Mouse (Mus musculus) MEL-GATA-1-ER (cell line): ENCODE data around the gene Dyrk1b.
A peak's percentile ranks its signal among the peaks of the same experiment; 100 is the strongest.
"Not testable (repeated sequence)": the region's sequence is repeated elsewhere in the genome, so short reads cannot be mapped to it uniquely, and the experiment has no call there.

Experiments
- DNase-seq: peaks from one replicate; pipeline ENCODE4 v3.0.0-alpha.2; 2012; ENCODE audit warnings: low read depth; ENCODE audit errors: extremely low read depth

Gene Dyrk1b

DNA sequence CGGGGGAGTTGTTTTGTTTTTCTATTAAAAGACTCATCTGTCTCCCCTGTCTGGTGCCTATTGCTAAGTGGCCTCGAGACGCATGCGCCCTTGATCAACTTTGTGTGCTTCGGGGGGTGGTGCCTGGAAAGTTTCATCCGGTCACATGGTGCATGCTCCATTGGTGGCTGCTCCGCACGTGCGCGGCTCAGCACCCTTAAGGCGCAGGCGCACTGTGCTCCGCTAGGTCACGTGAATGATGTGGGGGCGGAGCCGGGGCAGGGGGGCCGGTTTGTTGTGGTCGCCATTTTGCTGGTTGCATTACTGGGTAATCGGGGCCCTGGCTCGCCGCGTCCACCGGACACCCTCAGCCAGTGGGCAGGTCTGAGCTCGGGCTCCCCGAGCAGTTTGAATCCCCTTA, at the start of gene Dyrk1b:
Gene Dyrk1b (plus strand): TSS at position 242 of the 400 bp plus-strand sequence.
- no peak for DNase-seq

DNA sequence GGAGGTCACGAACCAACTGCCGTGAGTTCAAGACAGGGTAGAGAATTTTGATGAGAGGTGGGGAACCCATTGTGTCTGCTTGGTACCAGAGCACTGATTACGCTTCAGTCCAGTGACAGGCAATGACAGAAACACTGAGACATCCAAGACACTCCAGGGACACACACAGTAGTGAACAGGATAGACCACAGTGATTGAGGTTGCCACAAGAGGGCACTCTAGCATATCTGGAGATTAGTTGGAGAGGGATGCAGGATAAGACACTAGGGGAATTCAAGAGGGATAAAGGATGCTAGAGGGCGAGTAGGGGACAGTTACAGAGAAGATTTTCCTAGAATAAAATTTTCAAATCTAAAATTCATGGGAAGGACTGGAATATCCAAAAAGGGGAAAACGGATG, 41.7 kb upstream of the Dyrk1b start:
- no peak for DNase-seq

DNA sequence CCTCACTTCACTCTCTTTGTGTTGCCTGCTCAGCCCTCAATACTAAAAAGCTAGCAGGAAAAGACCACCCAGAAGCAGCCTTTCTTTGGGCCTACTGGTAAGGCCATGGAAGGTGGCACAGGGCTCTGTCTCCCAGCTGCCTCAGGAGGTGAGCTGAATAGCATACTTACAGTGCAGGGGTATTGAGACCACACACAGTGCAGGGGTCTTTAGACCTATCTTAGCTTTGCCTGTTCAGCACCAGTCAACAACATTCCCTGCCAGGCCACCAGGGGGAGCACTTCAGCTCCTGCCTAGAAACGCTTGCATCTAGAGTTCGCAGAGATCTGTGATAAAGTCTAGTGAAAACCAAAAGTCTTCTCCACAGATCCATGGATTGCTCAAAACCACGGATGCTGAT, 31.0 kb upstream of the Dyrk1b start:
- DNase-seq: peak; percentile 41

DNA sequence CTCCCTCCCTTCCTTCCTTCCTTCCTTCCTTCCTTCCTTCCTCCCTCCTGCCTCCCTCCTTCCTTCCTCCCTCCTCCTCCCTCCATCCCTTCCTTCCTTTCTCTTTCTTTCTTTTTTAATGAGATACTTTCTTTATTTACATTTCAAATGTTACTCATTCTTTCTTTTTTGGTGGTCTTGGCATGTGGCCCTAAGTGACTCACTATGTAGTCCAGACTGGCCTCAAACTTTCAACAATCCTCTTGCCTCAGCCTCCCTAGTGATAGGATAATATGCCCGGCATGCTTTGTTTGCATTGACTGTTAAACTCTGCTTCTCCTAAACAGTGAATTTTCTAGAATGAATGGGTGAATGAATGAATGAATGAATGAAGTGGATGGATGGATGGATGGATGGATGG, 29.4 kb upstream of the Dyrk1b start:
- DNase-seq: no peak

DNA sequence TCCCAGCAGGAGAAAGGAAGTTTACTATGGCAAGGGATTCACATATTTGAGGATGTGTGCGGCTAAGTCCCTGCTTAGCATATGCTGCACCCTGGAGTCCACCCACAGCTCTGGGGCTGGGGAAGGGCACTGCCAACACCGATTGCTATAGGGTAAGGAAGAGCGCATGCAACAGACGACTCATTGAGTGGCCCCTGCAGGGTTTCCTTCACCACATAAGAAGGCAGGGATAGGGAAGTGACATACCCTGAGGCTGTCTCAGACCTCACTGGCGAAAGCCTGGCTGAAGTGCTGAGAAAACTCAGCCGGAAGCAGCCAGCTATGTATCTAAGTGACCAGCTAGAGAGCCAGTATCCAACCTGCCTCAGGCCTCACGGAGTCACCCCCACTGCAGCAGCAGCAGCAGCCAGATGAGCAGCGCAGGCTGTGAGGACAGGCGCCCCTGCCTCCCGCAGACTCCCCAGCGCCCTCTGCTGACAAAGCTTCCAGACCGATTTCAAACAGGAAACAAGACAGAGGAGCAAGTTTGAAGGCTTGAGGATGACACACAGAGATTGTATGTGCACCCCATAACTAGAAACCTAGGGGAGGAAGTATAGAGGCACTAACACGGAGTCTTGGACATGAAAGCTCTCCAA, 27.6 kb upstream of the Dyrk1b start:
- DNase-seq: no peak

DNA sequence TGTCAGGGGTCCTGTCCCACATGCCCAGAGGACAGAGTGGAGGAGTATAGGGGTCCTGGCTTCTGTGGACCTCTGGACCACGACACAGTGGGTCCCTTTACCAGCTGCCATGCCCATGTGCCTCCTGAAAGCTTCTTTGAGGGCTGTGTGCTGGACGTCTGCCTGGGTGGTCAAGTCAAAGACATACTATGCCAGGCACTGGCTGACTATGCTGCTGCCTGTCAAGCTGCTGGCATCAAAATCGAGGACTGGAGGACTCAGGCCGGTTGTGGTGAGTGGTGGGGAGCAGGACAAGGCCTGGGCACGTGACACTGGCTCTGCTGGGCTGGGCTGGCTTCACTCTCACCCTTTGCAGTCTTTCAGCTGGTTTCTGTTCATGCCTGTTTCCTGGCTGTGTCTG, 25.7 kb upstream of the Dyrk1b start:
- not testable (repeated sequence) for DNase-seq

DNA sequence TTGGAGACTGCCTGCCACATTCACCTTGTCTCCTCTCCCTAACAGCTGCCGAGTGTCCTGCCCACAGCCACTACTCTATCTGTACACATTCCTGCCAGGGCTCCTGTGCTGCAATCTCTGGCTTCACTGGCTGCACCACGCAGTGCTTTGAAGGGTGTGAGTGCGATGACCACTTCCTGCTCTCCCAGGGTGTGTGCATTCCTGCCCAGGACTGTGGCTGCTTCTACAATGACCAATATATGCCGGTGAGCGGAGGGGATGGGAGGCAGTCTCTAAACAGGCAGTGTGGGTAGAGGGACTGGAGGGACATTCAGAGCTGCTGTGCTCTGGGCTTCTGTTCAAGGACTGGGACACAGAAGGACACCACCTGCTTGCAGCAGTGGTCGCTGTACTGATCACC, 20.0 kb upstream of the Dyrk1b start:
- no peak for DNase-seq

DNA sequence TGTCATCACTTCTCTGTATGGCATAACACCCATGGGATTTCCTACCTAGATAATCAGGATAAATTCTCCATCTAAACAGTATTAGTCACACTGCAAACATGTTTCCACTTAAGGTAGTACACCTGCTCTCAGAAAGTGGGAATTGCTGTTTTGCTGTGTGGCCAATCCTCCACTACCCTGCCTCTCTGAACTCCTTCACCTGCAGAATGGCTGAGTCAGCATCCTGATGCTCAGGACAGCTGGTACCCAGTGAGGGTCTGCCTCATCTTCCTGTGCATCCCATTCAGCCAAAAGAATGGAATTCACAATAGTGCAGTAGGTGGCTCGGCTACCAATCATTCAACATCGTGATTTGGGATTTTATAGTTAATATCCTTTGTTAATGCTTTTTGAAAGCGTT, 19.4 kb upstream of the Dyrk1b start:
- DNase-seq: no peak

DNA sequence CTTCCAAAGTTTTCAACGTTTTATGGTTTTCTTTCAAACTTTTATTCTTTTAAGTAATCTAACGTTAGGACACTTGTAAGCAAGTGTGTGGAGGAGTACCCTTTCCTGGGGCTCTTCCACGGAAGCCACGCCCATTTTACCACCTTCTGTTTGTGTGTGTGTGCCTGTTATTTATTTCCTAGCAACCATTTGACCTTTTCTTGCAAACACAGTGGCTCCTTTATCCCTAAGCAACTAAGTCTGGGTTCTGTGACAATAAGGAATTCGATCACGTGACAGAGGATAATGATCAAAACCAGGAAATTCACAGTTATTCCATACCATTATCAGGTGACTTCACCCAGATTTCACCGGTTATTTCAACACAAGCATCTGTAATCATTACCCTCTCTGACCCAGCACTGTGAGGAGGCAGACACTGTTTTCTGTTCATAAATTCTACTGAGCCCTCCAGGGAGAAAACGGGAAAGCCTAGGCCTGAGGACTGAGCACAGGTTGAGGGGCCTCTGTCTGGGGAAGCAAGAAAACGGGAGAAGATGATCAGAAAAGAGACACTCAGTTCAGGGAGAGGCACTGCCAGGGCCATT, 18.0 kb upstream of the Dyrk1b start:
- no peak for DNase-seq

DNA sequence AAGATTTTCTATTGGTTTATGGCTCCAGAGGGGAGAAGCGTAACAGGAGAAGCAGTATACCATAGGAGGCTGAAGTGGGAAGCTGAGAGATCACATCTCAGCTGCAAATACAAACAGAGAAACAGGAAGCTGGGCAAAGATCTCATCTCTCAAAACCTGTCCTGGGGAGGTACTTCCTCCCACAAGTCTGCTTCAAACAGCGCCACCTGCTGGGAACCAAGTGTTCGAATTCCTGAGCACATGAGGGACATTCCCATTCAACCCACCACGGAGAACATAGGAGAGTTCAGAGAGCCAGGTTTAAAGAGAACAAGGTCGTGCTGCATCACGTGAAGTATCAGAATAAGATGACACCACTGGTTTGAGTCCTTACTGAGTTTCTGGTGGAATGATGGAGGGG, 13.9 kb upstream of the Dyrk1b start:
- no peak for DNase-seq

DNA sequence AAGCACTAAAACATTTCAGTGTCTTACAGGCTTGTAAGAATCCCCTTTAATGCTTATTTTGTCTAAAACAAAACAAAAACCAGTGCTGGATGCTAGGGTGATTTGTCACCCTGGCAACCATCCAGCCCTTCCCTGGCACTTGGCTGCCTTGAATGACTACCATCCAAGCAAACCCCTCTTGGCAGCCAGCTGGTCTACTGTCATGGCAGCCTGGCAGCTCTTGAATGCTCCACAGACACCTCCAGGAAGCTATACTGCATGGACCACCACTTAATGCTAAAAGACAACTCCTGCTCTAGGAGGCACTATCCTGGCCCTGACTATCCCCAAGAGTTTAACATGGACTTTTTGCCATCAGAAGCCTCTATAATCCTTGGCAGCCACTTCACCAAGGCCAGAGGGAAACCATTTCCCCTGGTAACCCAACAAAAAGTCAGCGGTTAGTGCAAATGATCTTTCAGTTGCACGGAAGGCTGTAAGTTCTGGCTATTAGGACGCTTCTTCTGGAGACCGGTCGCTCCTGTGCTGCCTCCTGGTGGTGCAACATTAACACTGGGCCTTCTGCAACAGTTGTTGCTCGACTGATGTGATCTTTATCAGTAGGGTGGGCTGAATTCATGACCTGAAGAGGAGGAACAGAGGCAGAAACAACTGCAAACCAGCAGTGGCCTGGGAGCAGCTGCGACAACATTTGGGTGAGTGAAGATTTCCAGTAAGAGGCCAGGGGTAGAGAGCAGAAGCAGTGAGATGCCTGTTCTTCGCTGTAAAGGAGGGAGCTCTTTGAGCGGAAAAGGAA, 10.8 kb upstream of the Dyrk1b start:
- DNase-seq: peak; percentile 82

DNA sequence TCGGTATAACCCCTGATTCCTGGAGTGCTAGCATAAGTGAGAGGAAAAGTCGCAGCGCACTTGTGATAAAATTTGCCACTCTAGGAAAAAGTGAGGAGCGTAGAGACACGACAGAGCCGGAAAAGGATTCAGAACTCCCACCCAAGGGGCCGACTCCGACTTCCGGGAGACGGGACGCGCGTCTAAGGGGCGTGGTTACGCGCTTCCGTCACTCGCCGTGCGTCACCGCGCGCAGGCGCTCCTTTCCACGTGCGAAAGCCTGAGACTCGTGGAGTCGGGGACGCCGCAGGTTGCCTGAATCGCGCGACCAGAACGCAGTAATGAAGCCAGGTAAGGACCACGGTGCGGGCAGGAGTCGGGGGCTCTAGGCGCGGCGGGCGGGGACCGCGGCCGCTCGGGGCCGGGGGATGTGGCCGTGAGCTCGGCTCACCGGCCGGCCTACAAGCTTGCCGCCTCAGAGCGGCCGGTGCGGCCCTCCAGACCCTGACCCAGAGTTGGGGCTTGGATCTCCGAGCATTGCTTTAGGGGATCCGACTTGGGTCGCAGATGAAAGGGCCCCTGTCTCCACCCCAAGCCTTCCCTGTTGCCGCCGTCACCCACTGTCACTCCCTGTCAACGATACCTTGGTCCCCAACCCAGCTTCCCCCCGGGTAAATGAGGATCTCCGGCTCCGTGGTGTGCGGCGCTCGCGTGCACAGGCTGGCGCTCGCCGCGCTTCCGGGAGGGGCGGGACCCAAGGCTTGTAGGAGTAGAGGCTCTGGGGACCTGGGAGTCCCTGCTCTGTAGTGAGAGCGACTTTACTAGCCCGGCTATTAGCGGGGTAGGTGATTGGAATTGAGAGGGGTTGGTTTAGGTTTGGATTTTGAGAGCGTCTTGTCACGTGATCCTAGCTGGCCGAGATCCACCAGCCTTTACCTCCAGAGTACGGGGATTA, 9.5 kb upstream of the Dyrk1b start, which contains the start of gene Fbl:
Gene Fbl (plus strand): TSS at position 222 of the 934 bp plus-strand sequence.
- peak; percentile 76 for DNase-seq

DNA sequence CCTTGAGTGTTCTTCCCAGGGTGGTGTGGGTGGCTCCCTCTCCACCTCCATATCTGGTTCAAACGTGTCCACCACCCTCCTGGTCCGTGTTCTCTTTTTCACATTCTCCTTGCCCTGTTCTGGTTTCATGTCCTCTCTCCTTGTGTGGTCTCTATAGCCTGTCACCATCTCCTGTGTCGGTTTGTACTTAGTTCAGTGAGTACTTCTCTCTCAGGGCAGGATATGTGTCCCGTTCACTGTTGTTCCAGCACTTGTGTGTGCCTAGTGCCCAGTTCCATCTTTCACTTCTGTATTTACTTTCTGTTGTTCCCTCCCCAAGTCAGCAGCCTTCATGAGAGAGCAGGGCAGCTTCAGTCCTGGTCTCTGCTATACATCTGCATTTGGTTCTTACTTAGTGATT, 3.9 kb upstream of the Dyrk1b start:
- no peak for DNase-seq

DNA sequence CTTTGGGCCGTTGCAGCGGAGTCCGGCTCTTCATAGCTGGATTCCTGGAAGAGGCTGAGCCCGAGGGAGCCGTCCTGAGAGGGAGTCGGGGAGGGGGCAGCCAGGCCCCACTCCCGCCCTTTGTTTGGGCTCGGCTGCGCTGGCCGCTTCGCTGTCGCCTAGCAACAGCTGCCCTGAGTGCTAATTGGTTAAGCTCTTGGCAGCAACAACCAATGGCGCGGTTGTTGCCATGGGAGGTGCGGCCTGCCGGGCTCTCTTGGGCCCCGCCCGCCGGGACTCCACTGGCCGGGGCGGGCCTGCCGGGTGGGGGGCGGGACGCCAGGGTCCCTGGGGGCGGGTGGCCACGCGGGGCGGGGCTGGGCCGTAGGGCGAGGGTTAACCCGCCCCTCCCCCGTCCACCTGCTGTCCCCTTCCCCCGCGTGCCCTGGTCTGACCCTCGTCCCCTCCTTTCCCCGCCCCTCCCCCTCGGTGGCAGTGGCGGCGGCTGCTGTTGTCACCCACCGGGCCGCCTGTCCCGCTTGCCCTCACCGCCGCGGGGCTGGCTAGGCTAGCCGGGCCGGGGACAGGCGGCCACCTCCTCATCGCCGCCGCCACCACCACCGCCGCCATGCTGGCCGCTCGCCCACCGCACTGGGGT, 590 bp downstream of the Dyrk1b start:
- no peak for DNase-seq

DNA sequence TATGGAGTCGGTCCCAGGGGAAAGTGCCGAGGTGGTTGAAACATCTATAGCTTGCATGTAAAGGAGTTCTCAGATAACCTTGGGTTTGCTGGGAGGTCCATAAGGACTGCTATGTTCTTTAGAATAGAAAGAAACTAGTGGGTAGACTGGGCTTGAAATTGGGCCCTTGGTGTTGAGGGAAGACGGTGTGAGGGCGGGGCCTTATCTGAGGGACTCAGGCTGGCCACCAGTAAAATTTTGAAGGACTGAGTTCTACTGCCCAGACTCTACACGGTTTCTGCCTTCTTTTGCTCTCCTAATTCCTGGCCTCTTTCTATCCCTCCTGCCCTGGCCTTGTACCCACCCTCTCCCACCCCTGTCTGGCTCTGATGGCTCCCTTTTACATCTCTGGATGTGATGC, 1.6 kb downstream of the Dyrk1b start:
- DNase-seq: no peak

DNA sequence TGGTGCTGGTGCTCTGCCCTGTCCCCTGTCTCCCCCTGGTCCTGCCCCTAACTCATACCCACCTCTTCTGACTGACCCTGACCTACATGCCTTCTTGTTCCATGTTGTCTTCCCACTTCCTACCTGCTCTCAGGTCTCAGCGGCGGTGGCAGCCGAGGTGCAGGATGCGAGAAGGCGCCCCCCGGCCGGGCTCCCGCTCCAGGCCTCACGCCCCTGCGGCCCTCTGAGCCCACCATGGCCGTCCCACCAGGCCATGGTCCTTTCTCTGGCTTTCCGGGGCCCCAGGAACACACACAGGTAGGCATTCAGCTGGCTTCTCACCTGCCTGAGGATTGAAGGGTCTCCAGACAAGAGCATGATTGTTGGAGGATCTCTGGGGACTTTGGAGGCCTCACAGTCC, 2.1 kb downstream of the Dyrk1b start:
- DNase-seq: no peak

DNA sequence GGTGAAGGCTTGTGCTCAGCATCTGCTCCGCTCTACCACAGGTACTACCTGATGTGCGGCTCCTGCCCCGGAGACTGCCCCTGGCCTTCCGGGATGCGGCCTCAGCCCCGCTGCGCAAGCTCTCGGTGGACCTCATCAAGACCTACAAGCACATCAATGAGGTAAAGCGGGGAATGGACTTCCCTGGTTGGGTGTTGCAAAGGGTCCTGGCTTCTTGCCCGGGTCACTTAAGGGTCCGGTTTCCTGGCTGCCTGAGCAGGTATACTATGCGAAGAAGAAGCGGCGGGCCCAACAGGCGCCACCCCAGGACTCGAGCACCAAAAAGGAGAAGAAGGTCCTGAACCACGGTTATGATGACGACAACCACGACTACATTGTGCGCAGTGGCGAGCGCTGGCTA, 3.1 kb downstream of the Dyrk1b start:
- no peak for DNase-seq

DNA sequence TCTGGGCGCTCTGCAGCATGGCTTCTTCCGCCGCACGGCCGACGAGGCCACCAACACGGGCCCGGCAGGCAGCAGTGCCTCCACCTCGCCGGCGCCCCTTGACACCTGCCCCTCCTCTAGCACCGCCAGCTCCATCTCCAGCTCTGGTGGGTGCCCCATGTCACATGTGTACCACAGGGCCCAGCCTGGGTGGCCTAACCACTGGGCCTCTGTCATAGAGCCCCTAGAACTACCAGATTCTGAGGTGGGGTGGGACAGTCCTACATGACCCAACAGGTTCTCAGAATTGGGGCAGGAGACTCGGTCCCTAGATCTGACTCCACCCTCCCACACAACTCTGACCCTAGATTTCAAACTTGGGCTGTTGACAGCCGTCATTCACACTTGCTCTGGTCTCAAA, 6.6 kb downstream of the Dyrk1b start:
- no peak for DNase-seq

DNA sequence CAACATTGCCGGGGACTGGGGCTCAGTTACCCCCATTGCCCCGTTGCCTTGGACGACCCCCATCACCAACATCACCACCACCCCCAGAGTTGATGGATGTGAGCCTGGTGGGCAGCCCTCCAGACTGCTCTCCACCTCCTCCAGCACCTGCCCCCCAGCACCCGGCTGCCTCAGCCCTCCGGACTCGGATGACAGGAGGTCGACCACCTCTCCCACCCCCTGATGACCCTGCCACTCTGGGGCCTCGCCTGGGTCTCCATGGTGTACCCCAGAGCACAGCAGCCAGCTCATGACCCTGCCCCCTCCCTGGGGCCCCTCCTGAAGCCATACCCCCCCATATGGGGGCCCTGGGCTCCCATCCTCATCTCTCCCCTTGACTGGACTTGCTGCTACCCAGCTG, 7.4 kb downstream of the Dyrk1b start:
- no peak for DNase-seq

DNA sequence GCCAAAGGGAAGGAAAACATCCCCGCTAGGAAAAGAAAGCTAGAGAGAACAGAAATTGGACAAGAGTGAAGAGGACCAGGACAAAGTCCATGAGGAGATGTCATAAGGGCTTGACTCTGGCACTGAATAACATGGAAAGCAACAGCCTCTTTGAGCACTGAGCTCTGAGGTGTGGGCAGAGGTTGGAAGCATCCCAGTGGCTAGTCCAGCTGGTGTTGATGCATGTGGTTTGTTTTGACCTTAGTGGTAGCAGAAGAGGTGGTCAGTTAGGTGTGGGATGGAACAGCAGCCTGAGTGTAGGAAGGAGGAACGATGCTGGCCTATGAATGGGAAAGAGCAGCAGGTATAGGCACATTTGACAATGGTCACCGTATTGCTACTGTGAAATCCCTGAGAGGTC, 12.2 kb downstream of the Dyrk1b start:
- no peak for DNase-seq

DNA sequence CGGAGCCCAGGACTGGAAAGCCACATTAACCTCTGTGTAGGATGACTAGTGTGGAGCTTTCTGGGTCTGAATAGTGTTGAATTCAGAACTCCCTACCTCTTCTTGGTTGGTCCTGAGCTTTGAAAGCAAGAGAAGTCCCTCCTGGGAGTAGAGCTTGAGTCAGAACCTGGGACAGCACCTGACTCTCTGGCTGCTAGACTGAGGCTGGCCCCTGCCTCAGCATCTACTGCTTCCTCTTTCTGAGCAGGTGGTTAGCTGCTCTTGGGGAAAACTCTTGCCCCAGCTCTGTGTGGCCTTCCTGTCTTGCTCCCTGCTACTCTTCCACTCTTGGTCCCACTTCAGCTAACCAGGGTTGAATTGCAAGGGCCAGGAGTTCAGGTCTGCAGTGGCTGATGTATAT, 12.6 kb downstream of the Dyrk1b start:
- no peak for DNase-seq
